Comparison of ENCODE assay signal across 23 mouse cellular contexts in genomic region chr7:80033771-80034170, GRCm38 (mm10). TPM values are rescaled to one million over a fixed set of nuclear protein-coding genes. Genes with fewer than 3 reads are reported as not detected.
A peak's percentile ranks its signal among the peaks of the same experiment; 100 is the strongest.
DNase-seq lines count a peak whose midpoint lies in the region; ATAC-seq and TF ChIP-seq lines count a peak whose summit lies in the region.
"Had no signal": no experiment of that assay in that cellular context is flagged by ENCODE, and none has a peak within 500 bp of the region (broad histone marks: within the 10 kb centered on the region; RNA-seq: fewer than 3 reads in every experiment).

No protein-coding gene starts in this region.

- no peak overlapping the region for H3K4me3 ChIP-seq in lung, postnatal 0 days (ENCODE audit: low read depth, low read length)
- no peak overlapping the region for H3K4me3 ChIP-seq in brown adipose tissue, adult 24 weeks (ENCODE audit: insufficient read depth, low read depth, low read length)
- no peak overlapping the region for H3K4me3 ChIP-seq in liver, embryonic 16.5 days (ENCODE audit: low read depth, low read length)
- H3K4me3 ChIP-seq: embryonic facial prominence, embryonic 15.5 days; heart, embryonic 15.5 days; hindbrain, embryonic 13.5 days; left cerebral cortex, adult 2 months; neural tube, embryonic 12.5 days had no signal

- TF ChIP-seq EP300 in lung, postnatal 0 days (IDR thresholded peaks at IDR 0.05): no peak

- 82% methylated on average over 9 of the region's 9 CpGs for WGBS in lung, postnatal 0 days
- 53% methylated on average over 9 of the region's 9 CpGs for WGBS in liver, embryonic 16.5 days (ENCODE audit: insufficient replicate concordance)

- no peak overlapping the region for H3K9ac ChIP-seq in lung, postnatal 0 days (replicated peaks; ENCODE audit: low read depth)
- no peak overlapping the region for H3K9ac ChIP-seq in liver, embryonic 16.5 days (ENCODE audit: low read depth, low read length)
- H3K9ac ChIP-seq: embryonic facial prominence, embryonic 15.5 days; heart, embryonic 15.5 days; hindbrain, embryonic 13.5 days; neural tube, embryonic 12.5 days had no signal

- no peak for ATAC-seq in lung, postnatal 0 days
- ATAC-seq in liver, embryonic 16.5 days (ENCODE audit: low read depth): no peak
- ATAC-seq: forebrain, embryonic 14.5 days had no signal

- no peaks in the 10 kb centered on the region for H3K9me3 ChIP-seq in lung, postnatal 0 days (ENCODE audit: low read length)
- no peaks in the 10 kb centered on the region for H3K9me3 ChIP-seq in liver, embryonic 16.5 days (replicated peaks; ENCODE audit: control insufficient read depth, low read length)
- H3K9me3 ChIP-seq: embryonic facial prominence, embryonic 15.5 days; heart, embryonic 15.5 days; hindbrain, embryonic 13.5 days; neural tube, embryonic 12.5 days had no signal

- peaks cover 16% of the 10 kb centered on the region; the same call in 1 of the 2 replicates for H3K4me1 ChIP-seq in lung, postnatal 0 days (ENCODE audit: insufficient read depth, low read depth, low read length)
- H3K4me1 ChIP-seq in brown adipose tissue, adult 24 weeks (ENCODE audit: control insufficient read depth, insufficient read depth, insufficient read length, low read length): peaks cover 55% of the 10 kb centered on the region
- H3K4me1 ChIP-seq in liver, embryonic 16.5 days (ENCODE audit: control insufficient read depth, low read depth, low read length): peaks cover 45% of the 10 kb centered on the region

- no peak for DNase-seq in lung, postnatal 0 days (ENCODE audit: low spot score)
- no peak for DNase-seq in lung, postnatal 10 days
- DNase-seq in layer of hippocampus, postnatal 25 days (ENCODE audit: extremely low spot score in 1 of 2, low spot score in 1 of 2): no peak
- no peak for DNase-seq in cerebellum, postnatal 36 days
- DNase-seq in heart, adult 9 months (ENCODE audit: low spot score in 2 of 2): no peak
- DNase-seq: adrenal gland, adult 8-10 months; cerebellum, adult 8-10 months; gastrocnemius, postnatal 14 days; heart, postnatal 36 days; kidney, adult 2 months; layer of hippocampus, adult 9-11 months; midbrain, embryonic 14.5 days; right cerebral cortex, postnatal 14 days; thymus, postnatal 14 days had no signal

- no peaks in the 10 kb centered on the region for H3K27me3 ChIP-seq in lung, postnatal 0 days (replicated peaks; ENCODE audit: insufficient read depth, low read length)
- H3K27me3 ChIP-seq in liver, embryonic 16.5 days (ENCODE audit: control insufficient read depth, insufficient read depth, low read depth, low read length): no peaks in the 10 kb centered on the region
- H3K27me3 ChIP-seq: embryonic facial prominence, embryonic 15.5 days; heart, embryonic 15.5 days; hindbrain, embryonic 13.5 days; neural tube, embryonic 12.5 days had no signal

- H3K36me3 ChIP-seq in lung, postnatal 0 days (ENCODE audit: insufficient read depth, low read length): no peaks in the 10 kb centered on the region
- no peaks in the 10 kb centered on the region for H3K36me3 ChIP-seq in liver, embryonic 16.5 days (ENCODE audit: control insufficient read depth, insufficient read depth)
- H3K36me3 ChIP-seq: embryonic facial prominence, embryonic 15.5 days; heart, embryonic 15.5 days; hindbrain, embryonic 13.5 days; neural tube, embryonic 12.5 days had no signal

- no peak for TF ChIP-seq CTCF in lung, postnatal 0 days (IDR thresholded peaks at IDR 0.05)

- 0 out of 2 replicates have a peak overlapping the region, but pooled peaks have one; percentile 34 for H3K4me2 ChIP-seq in lung, postnatal 0 days (replicated peaks; ENCODE audit: low read depth, low read length)
- peak overlapping the region; percentile 44; the same call in 1 of the 2 replicates for H3K4me2 ChIP-seq in liver, embryonic 16.5 days (ENCODE audit: low read depth, low read length)
- H3K4me2 ChIP-seq: embryonic facial prominence, embryonic 15.5 days; hindbrain, embryonic 13.5 days; neural tube, embryonic 12.5 days had no signal

- H3K27ac ChIP-seq in lung, postnatal 0 days (ENCODE audit: low read length): no peak overlapping the region
- peak overlapping the region; percentile 50 for H3K27ac ChIP-seq in brown adipose tissue, adult 24 weeks (replicated peaks; ENCODE audit: low read depth, low read length)
- H3K27ac ChIP-seq in liver, embryonic 16.5 days (ENCODE audit: low read length): peak overlapping the region; percentile 23; the same call in 1 of the 2 replicates
- H3K27ac ChIP-seq: embryonic facial prominence, embryonic 15.5 days; heart, embryonic 15.5 days; kidney, postnatal 0 days; left cerebral cortex, adult 2 months; neural tube, embryonic 12.5 days had no signal

RNA-seq across cellular contexts. Expression of gene Zfp710, which starts 9.2 kb away (rescaled TPM):
- polyA plus RNA-seq in lung, postnatal 0 days (2015; fragmentation: Nextera tagmentation; extraction: Ambion mirVana): 11.1 and 12.9 TPM in 2 replicates
- 6.4 and 7.7 TPM in 2 replicates for polyA plus RNA-seq in brown adipose tissue, adult 24 weeks (2012; ENCODE audit: insufficient read depth, insufficient read length, missing spikeins)
- polyA plus RNA-seq in liver, embryonic 16.5 days (2015; fragmentation: Nextera tagmentation; extraction: Ambion mirVana): 6.8 and 7.4 TPM in 2 replicates
- 10 to 100 TPM; 20.9 to 22.9 TPM for total RNA-seq in layer of hippocampus, postnatal 25 days (2021)
